In genomic region chr16:23913401-23913800, GRCm38 (mm10) we compare ENCODE assay signal across 42 mouse cellular contexts. TPM values are rescaled to one million over a fixed set of nuclear protein-coding genes. Genes with fewer than 3 reads are reported as not detected.
DNase-seq lines count a peak whose midpoint lies in the region; ATAC-seq and TF ChIP-seq lines count a peak whose summit lies in the region.
"Had no signal": no experiment of that assay in that cellular context is flagged by ENCODE, and none has a peak within 500 bp of the region (broad histone marks: within the 10 kb centered on the region; RNA-seq: fewer than 3 reads in every experiment).

No protein-coding gene starts in this region.

- no peaks in the 10 kb centered on the region for H3K9me3 ChIP-seq in embryonic facial prominence, embryonic 14.5 days (ENCODE audit: control insufficient read depth, low read length)
- H3K9me3 ChIP-seq in embryonic facial prominence, embryonic 10.5 days, result peaks cover 5% of the 10 kb centered on the region; the same call in 1 of the 2 replicates
- H3K9me3 ChIP-seq in heart, embryonic 16.5 days (replicated peaks; ENCODE audit: control insufficient read depth, low read length), result no peaks in the 10 kb centered on the region
- no peaks in the 10 kb centered on the region; the same call in 1 of the 2 replicates for H3K9me3 ChIP-seq in heart, embryonic 11.5 days (replicated peaks; ENCODE audit: control insufficient read depth, low read length)
- no peaks in the 10 kb centered on the region for H3K9me3 ChIP-seq in lung, postnatal 0 days (ENCODE audit: low read length)
- H3K9me3 ChIP-seq: embryonic facial prominence, embryonic 12.5 days; hindbrain, embryonic 12.5 days; intestine, embryonic 15.5 days; liver, embryonic 15.5 days; neural tube, embryonic 12.5 days had no signal

- H3K4me3 ChIP-seq in embryonic facial prominence, embryonic 14.5 days (ENCODE audit: low read depth, low read length), result no peak overlapping the region
- H3K4me3 ChIP-seq in embryonic facial prominence, embryonic 10.5 days, result no peak overlapping the region
- H3K4me3 ChIP-seq in heart, embryonic 16.5 days (ENCODE audit: low read length), result no peak overlapping the region
- H3K4me3 ChIP-seq in heart, embryonic 11.5 days (ENCODE audit: low read depth, low read length), result no peak overlapping the region
- H3K4me3 ChIP-seq in lung, postnatal 0 days (ENCODE audit: low read depth, low read length), result no peak overlapping the region
- H3K4me3 ChIP-seq: embryonic facial prominence, embryonic 12.5 days; erythroblast, embryonic 14.5 days; gastrocnemius, adult 2 months; hindbrain, embryonic 12.5 days; intestine, embryonic 15.5 days; layer of hippocampus, adult 2 months; liver, embryonic 15.5 days; myocyte; neural tube, embryonic 12.5 days had no signal

- H3K27me3 ChIP-seq in embryonic facial prominence, embryonic 14.5 days (replicated peaks; ENCODE audit: control insufficient read depth, insufficient read depth, low read length), result no peaks in the 10 kb centered on the region
- H3K27me3 ChIP-seq in embryonic facial prominence, embryonic 10.5 days (replicated peaks; ENCODE audit: low read depth, poor library complexity, severe bottlenecking), result no peaks in the 10 kb centered on the region
- no peaks in the 10 kb centered on the region for H3K27me3 ChIP-seq in heart, embryonic 16.5 days (ENCODE audit: control insufficient read depth, insufficient read depth, low read length)
- H3K27me3 ChIP-seq in heart, embryonic 11.5 days (ENCODE audit: control insufficient read depth, insufficient read depth, low read length), result no peaks in the 10 kb centered on the region
- no peaks in the 10 kb centered on the region for H3K27me3 ChIP-seq in lung, postnatal 0 days (replicated peaks; ENCODE audit: insufficient read depth, low read length)
- H3K27me3 ChIP-seq: embryonic facial prominence, embryonic 12.5 days; hindbrain, embryonic 12.5 days; intestine, embryonic 15.5 days; liver, embryonic 15.5 days; neural tube, embryonic 12.5 days had no signal

- H3K36me3 ChIP-seq in embryonic facial prominence, embryonic 14.5 days (ENCODE audit: control insufficient read depth, insufficient read depth, low read length), result no peaks in the 10 kb centered on the region
- H3K36me3 ChIP-seq in embryonic facial prominence, embryonic 10.5 days (replicated peaks), result no peaks in the 10 kb centered on the region
- H3K36me3 ChIP-seq in heart, embryonic 16.5 days (ENCODE audit: control insufficient read depth, insufficient read depth), result no peaks in the 10 kb centered on the region
- H3K36me3 ChIP-seq in heart, embryonic 11.5 days (ENCODE audit: control insufficient read depth, insufficient read depth, low read length), result no peaks in the 10 kb centered on the region
- no peaks in the 10 kb centered on the region for H3K36me3 ChIP-seq in lung, postnatal 0 days (ENCODE audit: insufficient read depth, low read length)
- H3K36me3 ChIP-seq: embryonic facial prominence, embryonic 12.5 days; G1E; hindbrain, embryonic 12.5 days; intestine, embryonic 15.5 days; liver, embryonic 15.5 days; neural tube, embryonic 12.5 days had no signal

- 36% methylated on average over 3 of the region's 3 CpGs for WGBS in embryonic facial prominence, embryonic 14.5 days
- 51% methylated on average over 3 of the region's 3 CpGs for WGBS in embryonic facial prominence, embryonic 10.5 days
- WGBS in heart, embryonic 16.5 days, result 27% methylated on average over 3 of the region's 3 CpGs
- WGBS in heart, embryonic 11.5 days (ENCODE audit: insufficient replicate concordance), result 38% methylated on average over 3 of the region's 3 CpGs
- WGBS in lung, postnatal 0 days, result 22% methylated on average over 3 of the region's 3 CpGs

- peak; percentile 71; the same call in 1 of the 2 replicates for ATAC-seq in embryonic facial prominence, embryonic 14.5 days (ENCODE audit: low read depth)
- no peak for ATAC-seq in heart, embryonic 16.5 days (replicated peaks; ENCODE audit: extremely low read depth, insufficient read depth, low FRiP score)
- ATAC-seq in heart, embryonic 11.5 days (replicated peaks; ENCODE audit: insufficient number of reproducible peaks, low FRiP score, low TSS enrichment), result no peak
- no peak for ATAC-seq in lung, postnatal 0 days
- ATAC-seq: forebrain, embryonic 16.5 days; hindbrain, postnatal 0 days; intestine, embryonic 15.5 days had no signal

- no peak overlapping the region for H3K27ac ChIP-seq in embryonic facial prominence, embryonic 14.5 days (replicated peaks; ENCODE audit: low read depth, low read length)
- no peak overlapping the region for H3K27ac ChIP-seq in embryonic facial prominence, embryonic 10.5 days (replicated peaks)
- no peak overlapping the region for H3K27ac ChIP-seq in heart, embryonic 16.5 days (ENCODE audit: low read length)
- H3K27ac ChIP-seq in heart, embryonic 11.5 days (ENCODE audit: low read depth, low read length), result no peak overlapping the region
- H3K27ac ChIP-seq in lung, postnatal 0 days (ENCODE audit: low read length), result no peak overlapping the region
- H3K27ac ChIP-seq: embryonic facial prominence, embryonic 12.5 days; gastrocnemius, adult 2 months; hindbrain, embryonic 12.5 days; hindbrain, postnatal 0 days; intestine, embryonic 15.5 days; layer of hippocampus, adult 2 months; liver, embryonic 15.5 days; neural tube, embryonic 12.5 days had no signal

- no peak for TF ChIP-seq CTCF in lung, postnatal 0 days (IDR thresholded peaks at IDR 0.05)

- no peak for TF ChIP-seq EP300 in lung, postnatal 0 days (IDR thresholded peaks at IDR 0.05)

- H3K4me2 ChIP-seq in embryonic facial prominence, embryonic 14.5 days (ENCODE audit: low read depth, low read length), result no peak overlapping the region
- peak overlapping the region; percentile 21; the same call in 1 of the 2 replicates for H3K4me2 ChIP-seq in heart, embryonic 16.5 days (ENCODE audit: low read depth, low read length)
- no peak overlapping the region; the same call in 1 of the 2 replicates for H3K4me2 ChIP-seq in heart, embryonic 11.5 days
- peak overlapping the region; percentile 15; the same call in 1 of the 2 replicates for H3K4me2 ChIP-seq in lung, postnatal 0 days (replicated peaks; ENCODE audit: low read depth, low read length)
- H3K4me2 ChIP-seq: embryonic facial prominence, embryonic 12.5 days; hindbrain, embryonic 12.5 days; intestine, embryonic 15.5 days; liver, embryonic 15.5 days; neural tube, embryonic 12.5 days had no signal

- H3K4me1 ChIP-seq in embryonic facial prominence, embryonic 14.5 days (ENCODE audit: control insufficient read depth, insufficient read depth, low read length), result no peaks in the 10 kb centered on the region
- 0 out of 2 replicates have a peak, but pooled peaks cover 4% of the 10 kb centered on the region for H3K4me1 ChIP-seq in embryonic facial prominence, embryonic 10.5 days
- H3K4me1 ChIP-seq in heart, embryonic 16.5 days (ENCODE audit: control insufficient read depth, insufficient read depth, low read length), result no peaks in the 10 kb centered on the region
- no peaks in the 10 kb centered on the region for H3K4me1 ChIP-seq in heart, embryonic 11.5 days (ENCODE audit: control insufficient read depth, insufficient read depth, low read length)
- no peaks in the 10 kb centered on the region for H3K4me1 ChIP-seq in lung, postnatal 0 days (ENCODE audit: insufficient read depth, low read depth, low read length)
- H3K4me1 ChIP-seq: embryonic facial prominence, embryonic 12.5 days; intestine, embryonic 15.5 days; liver, embryonic 15.5 days; neural tube, embryonic 12.5 days had no signal

- no peak for DNase-seq in embryonic facial prominence, embryonic 14.5 days (ENCODE audit: low spot score)
- DNase-seq in embryonic facial prominence, embryonic 10.5 days (ENCODE audit: low spot score), result no peak
- DNase-seq in lung, postnatal 0 days (ENCODE audit: low spot score), result no peak
- no peak for DNase-seq in lung, postnatal 4 days
- DNase-seq in ZHBTc4 (ENCODE audit: low read depth, low spot score), result peak; percentile 76
- DNase-seq in layer of hippocampus, postnatal 25 days (ENCODE audit: extremely low spot score in 1 of 2, low spot score in 1 of 2), result no peak
- DNase-seq: adrenal gland, postnatal 14 days; cerebellum, adult 11 months; cerebellum, adult 9-10 months; cerebellum, postnatal 36 days; gastrocnemius, adult 2 months; gastrocnemius, postnatal 36 days; heart, adult 18-20 months; kidney, adult 2 months; kidney, postnatal 36 days; layer of hippocampus, postnatal 36 days; lung, postnatal 36 days; right cerebral cortex, postnatal 14 days; thymus, postnatal 25 days had no signal

- no peak overlapping the region for H3K9ac ChIP-seq in embryonic facial prominence, embryonic 14.5 days (ENCODE audit: low read depth, low read length)
- H3K9ac ChIP-seq in heart, embryonic 16.5 days (ENCODE audit: low read length), result no peak overlapping the region
- H3K9ac ChIP-seq in heart, embryonic 11.5 days (ENCODE audit: low read depth, low read length), result no peak overlapping the region
- no peak overlapping the region for H3K9ac ChIP-seq in lung, postnatal 0 days (replicated peaks; ENCODE audit: low read depth)
- H3K9ac ChIP-seq: embryonic facial prominence, embryonic 12.5 days; hindbrain, embryonic 12.5 days; intestine, embryonic 15.5 days; liver, embryonic 15.5 days; neural tube, embryonic 12.5 days had no signal

RNA-seq across cellular contexts. Expression of gene Rtp2, which starts 18.8 kb away (rescaled TPM):
- polyA plus RNA-seq in embryonic facial prominence, embryonic 14.5 days (2014; fragmentation: Nextera tagmentation; extraction: Ambion mirVana), result 0.79 and 0.84 TPM in 2 replicates
- 0.10 TPM in 1 of 2 replicates, not detected in the other for polyA plus RNA-seq in embryonic facial prominence, embryonic 10.5 days (2016; fragmentation: Nextera tagmentation; extraction: Ambion mirVana)
- not detected in 2 replicates for polyA plus RNA-seq in heart, embryonic 16.5 days (2015; fragmentation: Nextera tagmentation; extraction: Ambion mirVana)
- not detected in 2 replicates for polyA plus RNA-seq in heart, embryonic 11.5 days (2014; fragmentation: Nextera tagmentation; extraction: Ambion mirVana)
- not detected in 2 replicates for polyA plus RNA-seq in lung, postnatal 0 days (2015; fragmentation: Nextera tagmentation; extraction: Ambion mirVana)
- total RNA-seq in layer of hippocampus, postnatal 25 days (2021), result under 1 TPM; 0.47 to 0.49 TPM
- total RNA-seq: adrenal gland, postnatal 14 days; CH12.LX; G1E; gastrocnemius, adult 2 months; gastrocnemius, postnatal 36 days; heart, adult 18-20 months; hindbrain, postnatal 0 days; liver, adult 2 months; megakaryocyte-erythroid progenitor cell, adult 5-6 weeks had no signal
- polyA plus RNA-seq: C2C12; erythroblast, embryonic 14.5 days; forebrain, embryonic 11.5 days; G1E; heart, postnatal 0 days; hindbrain, embryonic 12.5 days; intestine, embryonic 15.5 days; kidney, adult 2 months; kidney, embryonic 16.5 days; limb, embryonic 11.5 days; liver, adult 2 months; liver, embryonic 15.5 days; neural tube, embryonic 12.5 days; small intestine, adult 2 months; stomach, embryonic 14.5 days had no signal

RNA-seq across cellular contexts. Expression of gene Sst, which starts 22.6 kb away (rescaled TPM):
- polyA plus RNA-seq in embryonic facial prominence, embryonic 14.5 days (2014; fragmentation: Nextera tagmentation; extraction: Ambion mirVana), result 2.4 and 2.7 TPM in 2 replicates
- polyA plus RNA-seq in embryonic facial prominence, embryonic 10.5 days (2016; fragmentation: Nextera tagmentation; extraction: Ambion mirVana), result 52.0 and 90.2 TPM in 2 replicates
- polyA plus RNA-seq in heart, embryonic 16.5 days (2015; fragmentation: Nextera tagmentation; extraction: Ambion mirVana), result not detected in 2 replicates
- polyA plus RNA-seq in heart, embryonic 11.5 days (2014; fragmentation: Nextera tagmentation; extraction: Ambion mirVana), result 1.3 and 1.5 TPM in 2 replicates
- not detected in 2 replicates for polyA plus RNA-seq in lung, postnatal 0 days (2015; fragmentation: Nextera tagmentation; extraction: Ambion mirVana)
- 100 to 1,000 TPM; 425 to 485 TPM for total RNA-seq in layer of hippocampus, postnatal 25 days (2021)
- total RNA-seq: adrenal gland, postnatal 14 days; CH12.LX; G1E; gastrocnemius, adult 2 months; gastrocnemius, postnatal 36 days; heart, adult 18-20 months; liver, adult 2 months; megakaryocyte-erythroid progenitor cell, adult 5-6 weeks had no signal
- polyA plus RNA-seq: C2C12; erythroblast, embryonic 14.5 days; G1E; heart, postnatal 0 days; kidney, adult 2 months; liver, adult 2 months; myocyte had no signal

Comparison
In these comparisons a context has a peak if more than half of its experiments do, and no peak if none do; other contexts are left out.
1. H3K4me2 ChIP-seq: peak in heart, embryonic 16.5 days (single experiment) and lung, postnatal 0 days (single experiment); none in embryonic facial prominence, embryonic 14.5 days (single experiment) and heart, embryonic 11.5 days (single experiment).
2. RNA of gene Sst, which starts 22.6 kb away (polyA plus RNA-seq): 52.0 to 90.2 TPM in embryonic facial prominence, embryonic 10.5 days; 2.4 to 2.7 TPM in embryonic facial prominence, embryonic 14.5 days, 1.3 to 1.5 TPM in heart, embryonic 11.5 days, not detected in heart, embryonic 16.5 days and not detected in lung, postnatal 0 days; every median in the first group is over 10 times any median in the second.